Mouse (Mus musculus) ES-CJ7 (cell line): ENCODE measurements at regions not wholly inside any gene's neighbourhood (a gene's known extent, or its start where the extent isn't known, plus 50 kb on each side); places are given as distances from the start of the nearest gene placed in this dataset.

Source experiments
- DNase-seq: peaks from one replicate; pipeline ENCODE4 v3.0.0; 2011; ENCODE audit warnings: low read depth, low spot score

DNA sequence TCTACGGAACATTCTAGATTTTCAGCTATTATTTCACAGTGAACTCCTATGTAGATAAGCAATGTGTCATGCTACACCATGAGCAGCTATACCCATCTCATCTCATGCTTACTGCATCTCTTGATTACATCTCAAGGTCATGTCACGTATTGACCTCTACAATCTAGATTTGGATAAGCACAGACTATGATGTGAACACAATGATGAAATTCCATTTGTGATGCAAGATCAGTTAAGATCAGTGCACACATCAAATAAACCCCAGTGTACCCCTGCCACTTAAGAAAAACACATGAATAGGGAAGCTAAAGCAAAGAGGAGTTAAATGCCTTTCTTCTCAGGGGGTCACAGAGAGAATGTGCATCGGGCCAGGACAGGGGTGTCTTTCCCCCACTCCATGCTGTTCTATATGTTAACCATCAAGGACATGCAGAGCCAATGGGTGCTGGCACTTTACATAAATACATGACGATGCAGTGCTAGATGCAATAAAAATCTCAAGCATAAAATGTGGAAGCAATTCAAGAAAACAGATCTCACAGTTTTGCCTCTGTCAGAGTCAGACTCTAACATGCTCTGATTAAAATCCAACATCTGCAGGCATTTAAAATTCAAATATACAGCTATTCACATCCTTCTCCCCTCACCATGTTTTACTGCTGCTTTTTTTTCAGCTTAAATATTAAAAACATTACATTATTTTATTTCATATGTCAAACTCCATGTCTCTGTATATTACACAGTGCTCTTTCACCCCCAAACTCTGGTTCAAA, 157.1 kb upstream of the Gm15217 start:
- DNase-seq, result no peak

DNA sequence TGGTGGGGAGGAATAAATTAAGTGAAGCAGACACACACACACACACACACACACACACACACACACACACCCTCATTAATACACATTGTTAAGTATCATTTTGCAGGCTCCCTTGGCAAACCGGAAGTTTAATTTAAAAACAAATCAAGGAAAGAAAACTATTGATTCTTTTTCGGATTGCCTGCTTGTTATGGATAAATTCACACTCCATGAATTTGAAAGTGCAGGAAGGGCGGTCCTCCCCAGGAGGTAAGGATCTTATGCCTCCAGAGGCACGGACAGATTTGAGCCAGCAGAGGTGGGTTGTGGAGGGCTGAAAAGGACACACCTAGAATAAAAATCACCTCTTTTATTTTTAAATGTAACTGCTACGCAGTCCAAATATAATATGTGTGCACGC, 156.2 kb upstream of the Gm15217 start:
- peak; percentile 62 for DNase-seq

DNA sequence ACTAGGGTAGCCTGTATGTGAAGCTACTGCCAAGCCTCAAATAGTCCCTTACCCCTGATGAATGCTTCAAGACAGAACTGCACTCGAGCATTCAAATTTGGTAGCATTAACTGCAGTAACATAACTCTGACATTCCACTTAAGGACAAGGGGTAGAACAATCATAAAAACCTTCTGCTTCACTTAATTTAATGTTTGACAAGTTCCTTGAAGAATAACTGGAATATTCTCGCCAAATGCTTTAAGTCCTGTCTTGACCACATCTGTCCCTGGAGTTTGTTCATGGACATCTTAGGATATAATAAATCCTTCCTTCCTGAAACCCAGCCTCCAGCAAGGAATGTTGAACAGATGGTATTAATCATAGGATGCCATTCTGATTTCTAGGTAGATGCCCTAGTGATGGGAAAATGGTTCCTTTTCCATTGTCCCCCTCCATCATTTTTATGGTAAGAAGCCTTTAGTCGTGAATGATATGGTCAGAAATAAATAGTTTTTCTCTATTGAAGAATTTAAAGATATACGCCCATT, 154.7 kb upstream of the Gm15217 start:
- DNase-seq, result no peak

DNA sequence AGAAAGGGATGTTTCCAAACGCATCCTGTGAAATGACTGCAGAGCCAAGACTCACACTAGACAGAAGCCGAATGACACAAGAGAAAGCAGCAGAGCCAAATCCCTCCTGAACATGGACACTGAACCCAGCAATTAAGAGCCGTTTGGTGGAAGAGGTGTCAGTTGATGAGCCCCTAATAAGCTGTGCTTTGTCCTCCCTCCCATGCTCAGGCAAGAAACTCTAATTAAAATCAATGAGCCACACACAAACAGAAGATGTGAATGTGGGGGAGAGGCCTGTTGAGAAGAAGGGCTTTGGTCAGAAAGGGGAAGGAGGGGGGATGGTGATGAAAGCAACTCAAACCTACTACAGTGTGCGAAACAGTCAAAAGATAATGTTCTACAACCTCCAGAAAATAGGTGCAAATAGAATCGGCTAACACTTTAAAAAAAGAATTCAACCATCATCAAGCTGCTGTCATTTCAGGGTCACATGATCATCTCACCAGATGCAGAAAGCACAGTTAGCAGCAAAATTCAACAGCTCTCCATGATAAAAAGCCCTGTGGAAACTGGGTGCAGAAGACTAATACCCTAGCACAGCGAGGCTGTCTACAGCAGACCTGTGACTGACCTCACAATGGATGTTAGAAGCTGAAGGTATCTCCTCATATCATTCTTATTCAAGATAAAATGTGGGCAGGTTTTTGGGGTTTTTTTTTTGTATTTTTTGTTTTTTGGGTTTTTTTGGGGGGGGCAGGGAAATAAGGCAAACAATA, 153.2 kb upstream of the Gm15217 start:
- DNase-seq, result no peak

DNA sequence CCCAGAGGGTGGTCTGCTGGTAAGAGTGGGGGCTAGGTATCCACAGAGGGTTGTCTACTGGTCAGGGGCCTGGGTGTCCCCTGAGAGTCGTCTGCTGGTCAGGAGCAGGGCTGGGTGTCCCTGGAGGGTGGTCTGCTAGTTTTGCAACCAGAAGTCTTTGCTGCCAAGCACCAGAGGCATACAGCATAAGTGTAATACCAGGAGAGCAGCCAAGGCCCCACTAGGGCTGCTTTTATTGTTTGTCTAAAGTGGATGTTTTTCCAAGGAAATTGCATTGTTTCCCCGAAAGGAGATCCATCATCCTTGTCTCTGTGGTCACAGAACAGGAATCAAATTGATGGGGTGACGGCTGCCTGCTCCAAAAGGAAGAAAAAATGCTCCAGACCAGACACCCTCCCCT, 145.2 kb upstream of the Gm15217 start:
- no peak for DNase-seq

DNA sequence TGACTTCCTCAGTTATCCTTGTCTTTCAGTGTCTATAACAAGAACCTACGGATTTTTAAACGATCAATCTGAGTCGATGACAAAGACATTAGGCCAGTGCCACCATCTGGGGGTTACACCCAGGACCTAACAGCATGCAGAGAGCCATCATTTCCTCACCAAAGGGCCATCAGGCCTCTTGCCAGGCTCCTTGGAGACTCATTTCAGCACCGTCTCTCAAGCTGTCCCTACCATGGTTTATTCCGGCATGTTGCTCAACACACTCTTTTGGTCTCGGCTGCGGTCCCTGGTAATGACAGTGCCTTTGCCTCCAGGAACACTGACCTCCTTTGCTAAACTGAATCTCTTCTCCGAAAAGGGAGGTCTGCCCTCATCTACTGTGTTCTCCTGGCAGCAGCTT, 144.4 kb upstream of the Gm15217 start:
- DNase-seq, result no peak

DNA sequence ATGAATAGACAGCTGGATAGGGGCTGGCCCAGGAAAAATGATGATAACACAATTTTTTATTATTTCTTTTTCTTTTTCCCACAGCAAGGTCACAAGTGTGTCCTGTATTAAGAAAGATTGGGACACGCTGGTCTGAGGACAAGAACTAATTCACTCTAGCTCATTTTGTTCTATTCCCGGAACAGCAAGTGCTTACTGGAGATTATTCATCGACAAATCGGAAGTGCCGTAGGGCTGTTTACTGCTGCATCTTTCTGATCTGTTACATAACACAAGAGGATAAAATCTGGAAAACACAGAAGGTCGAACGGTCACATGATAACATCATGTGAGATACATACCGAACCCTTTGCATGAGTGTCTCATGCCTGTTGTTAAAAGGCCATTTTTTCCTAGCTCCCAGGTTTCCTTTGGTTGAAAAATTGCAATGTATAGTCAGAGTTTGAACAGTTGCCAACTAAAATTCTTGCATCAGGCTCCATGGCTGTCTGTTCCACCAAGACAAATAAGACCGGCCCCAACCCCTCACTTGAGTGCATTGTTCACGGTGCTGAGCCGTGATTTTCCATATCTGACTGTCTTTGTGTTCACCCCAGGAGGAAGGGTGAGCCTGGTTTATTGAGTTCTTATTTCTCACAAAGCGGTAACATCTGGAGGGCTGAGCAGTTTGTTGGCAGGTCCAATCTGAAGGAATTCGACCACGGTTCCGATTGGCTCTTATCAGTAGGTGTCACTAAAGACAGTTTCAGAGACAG, 139.0 kb upstream of the Gm15217 start:
- DNase-seq, result no peak

DNA sequence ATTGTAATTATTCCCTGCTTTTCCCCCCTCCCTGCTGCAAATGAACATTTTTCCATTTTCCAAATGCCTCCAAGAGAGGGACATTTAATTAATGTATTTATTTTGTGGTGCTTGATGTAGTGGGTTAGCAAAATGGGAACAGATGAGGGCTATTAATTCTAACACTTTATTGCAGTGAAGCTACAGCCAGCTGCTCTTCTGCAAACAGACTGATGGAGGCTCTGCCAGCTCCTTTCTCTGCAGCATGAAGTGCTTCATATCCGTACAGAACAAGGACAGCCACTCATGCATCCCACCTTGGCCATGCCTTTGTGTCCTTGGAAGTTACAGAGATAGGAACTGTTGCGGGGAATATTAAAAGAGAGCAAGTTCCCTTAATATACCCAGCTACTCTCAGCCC, 138.3 kb upstream of the Gm15217 start:
- no peak for DNase-seq

DNA sequence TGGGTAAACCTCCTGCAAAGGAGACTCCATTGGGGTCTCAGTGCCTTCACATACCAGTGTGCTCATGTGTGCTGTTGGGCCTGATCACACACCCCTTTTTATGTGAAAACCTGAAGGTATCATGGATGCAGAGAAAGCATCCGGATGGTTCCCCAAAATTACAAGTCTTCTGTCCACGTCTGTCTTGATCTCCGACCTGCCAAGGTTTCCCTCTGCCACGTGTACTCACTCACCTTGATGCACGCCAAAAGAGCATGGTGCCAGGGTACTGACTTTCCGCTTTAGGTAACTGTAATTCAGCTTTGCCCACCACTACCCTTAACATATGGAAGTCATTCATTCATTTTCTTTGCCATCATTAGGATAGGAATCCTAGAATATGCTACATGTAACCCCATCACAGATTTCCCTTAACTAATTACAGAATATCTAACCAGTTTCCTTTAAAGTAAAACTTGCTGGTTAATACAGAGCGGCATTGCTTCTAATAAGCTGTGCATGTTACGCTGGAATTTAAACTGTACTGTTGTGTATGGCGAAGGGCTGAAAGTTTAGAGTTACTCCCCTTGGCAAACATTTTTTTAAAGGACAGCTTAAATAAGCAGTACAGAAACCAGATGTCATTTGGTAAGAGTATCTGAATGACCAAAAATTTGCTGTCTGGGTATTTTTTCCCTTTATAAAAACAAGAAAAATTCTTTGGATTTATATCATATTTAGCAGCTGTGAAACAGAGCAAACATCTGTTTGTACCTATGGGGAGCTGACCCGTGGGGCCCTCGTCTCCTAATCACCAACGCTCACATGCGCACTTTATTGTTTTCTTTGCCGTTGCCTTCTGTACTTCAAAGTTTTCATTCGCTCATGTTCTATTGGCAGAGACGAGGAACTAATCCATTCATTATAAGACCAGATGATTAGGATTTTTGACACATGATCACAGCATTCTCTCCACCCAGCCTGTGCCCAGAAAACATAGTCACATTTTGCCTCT, 131.4 kb upstream of the Gm15217 start:
- DNase-seq, result no peak

DNA sequence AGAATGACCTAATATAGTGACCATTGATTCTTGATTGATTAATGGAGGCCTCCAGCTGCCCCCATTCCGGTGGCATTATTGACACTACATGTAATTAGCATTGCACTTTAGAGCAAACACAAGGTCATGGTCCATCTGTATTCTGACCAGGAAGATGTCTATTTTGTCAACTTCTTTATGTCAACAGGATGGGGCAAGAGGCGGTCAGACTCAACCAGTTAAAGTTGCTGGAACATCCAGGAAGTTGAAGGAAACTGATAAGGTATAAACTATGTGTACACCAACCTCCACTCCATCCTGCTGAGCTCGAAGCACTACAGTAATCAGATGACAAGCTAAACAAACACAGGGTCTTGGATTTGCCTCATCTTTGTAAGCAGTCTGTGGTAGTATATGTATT, 130.1 kb upstream of the Gm15217 start:
- no peak for DNase-seq

DNA sequence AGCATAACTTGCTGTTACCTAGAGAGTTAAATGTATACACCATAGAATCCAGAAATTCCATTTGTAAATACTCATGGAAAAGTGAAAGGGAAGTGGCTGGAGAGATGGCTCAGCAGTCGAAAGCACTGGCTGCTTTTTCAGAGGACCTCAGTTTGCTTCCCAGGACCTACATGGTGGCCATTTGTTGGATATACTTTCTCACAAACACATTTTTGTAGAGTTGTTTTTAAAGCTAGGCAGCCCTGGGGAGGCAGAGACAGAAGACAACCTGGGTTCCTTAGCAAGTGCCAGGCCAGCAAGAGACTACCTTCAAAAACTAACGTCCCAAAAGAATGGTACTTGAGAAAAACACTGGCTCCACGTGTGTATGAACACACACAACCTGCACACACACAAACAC, 124.0 kb upstream of the Gm15217 start:
- no peak for DNase-seq

DNA sequence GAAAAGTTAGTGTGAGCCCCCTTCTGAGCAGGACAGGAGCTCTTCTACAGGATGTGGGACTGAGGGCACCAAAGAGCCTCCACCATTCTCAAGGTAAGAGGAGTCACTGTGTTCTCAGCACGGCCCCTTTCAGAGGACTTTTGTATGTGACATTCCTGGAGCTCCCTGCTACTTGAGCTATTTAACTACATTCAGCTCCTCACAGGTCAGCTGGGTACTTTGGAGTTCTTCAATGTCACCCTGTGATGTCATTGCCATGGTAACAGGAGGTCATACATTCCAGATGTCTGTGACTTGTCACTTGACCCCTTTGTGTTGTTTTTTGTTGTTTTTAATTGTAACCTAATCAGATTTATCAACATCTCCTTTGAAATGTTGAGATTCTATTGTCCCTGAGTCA, 122.9 kb upstream of the Gm15217 start:
- peak; percentile 41 for DNase-seq

DNA sequence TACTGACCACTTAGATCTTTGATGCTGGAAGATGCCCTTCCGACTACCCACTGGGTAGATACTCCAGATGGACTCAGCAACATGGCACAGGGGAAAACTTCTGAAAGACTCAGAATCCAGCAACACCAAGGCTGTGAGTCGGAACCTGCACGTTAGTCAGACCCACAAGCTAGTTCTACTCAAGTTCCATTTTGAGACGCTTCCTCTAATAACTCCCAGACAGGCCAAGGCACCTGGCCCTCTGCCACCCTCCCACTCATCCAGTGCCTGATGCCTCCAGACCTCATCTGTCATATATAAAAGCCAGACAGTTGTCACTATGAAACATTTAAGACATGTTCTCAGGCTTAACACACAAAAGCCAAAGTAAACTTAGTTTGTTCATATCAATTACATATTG, 121.9 kb upstream of the Gm15217 start:
- no peak for DNase-seq

DNA sequence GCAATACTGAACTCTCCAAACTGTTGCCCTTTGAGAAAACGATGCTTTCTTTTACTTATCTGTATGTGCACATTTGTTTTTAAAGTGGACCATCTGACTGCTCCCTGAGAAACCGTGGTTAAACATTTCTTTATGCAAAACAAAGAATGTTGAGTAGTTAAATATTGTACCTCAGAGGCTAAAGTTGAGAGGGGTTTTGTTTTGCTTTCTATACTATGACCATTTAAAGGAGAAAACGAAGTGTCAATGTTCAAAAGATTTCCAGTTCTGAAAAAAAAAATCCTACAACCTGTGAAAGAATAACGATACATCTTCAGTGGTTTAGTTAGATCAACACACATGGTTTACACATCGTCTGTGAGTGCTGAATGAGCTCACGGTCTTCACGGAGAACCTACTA, 120.7 kb upstream of the Gm15217 start:
- DNase-seq, result no peak

DNA sequence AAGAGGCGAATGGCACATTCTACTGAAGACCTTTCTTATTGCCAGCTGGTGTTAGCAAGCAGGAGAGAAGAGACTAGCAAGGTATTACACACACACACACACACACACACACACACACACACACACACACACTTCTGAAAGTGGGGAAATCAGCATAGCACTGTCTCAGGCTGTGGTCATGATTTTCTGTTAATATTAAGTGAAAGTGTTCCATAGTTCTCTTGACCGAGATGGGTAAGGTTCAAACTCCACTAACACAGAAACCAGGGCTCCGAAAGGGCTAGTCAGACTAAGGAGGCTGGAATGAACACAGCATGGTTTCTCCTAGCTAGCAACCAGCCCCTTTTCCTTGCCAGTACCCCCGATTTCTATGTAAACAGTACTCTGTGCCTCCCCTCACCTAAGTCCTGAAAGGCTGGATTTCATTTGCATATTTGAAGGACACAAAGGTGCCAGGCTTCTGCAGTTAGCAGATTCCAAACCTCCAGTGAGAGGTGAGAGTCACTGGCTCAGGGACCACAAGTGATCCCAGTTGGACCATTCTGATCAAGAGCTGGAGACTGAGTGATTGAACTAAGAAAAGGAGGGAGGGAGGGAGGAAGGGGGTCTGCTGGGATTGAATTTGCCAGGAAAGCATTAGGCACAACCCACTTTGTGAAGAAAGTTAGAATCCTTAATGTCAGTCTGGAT, 118.8 kb upstream of the Gm15217 start:
- peak; percentile 12 for DNase-seq

DNA sequence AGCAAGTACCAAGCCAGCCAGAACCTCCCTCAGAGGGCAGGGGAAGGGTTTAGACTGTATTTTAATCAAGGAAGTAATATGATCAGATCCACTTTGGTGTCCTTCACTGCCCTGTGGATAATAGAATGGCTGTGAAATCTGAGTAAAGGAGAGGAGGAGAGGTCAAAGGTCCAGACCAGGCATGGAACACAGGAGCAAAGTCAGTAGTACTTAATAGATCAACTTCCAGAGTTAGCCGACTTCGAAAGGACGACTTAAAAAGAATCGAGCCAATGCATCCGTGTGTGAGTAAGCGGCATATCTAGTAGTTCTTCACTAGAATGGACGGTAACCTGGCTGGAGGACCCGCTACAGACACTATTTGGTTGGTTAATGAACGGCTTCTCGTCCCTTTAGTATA, 103.8 kb upstream of the Gm15217 start:
- DNase-seq, result no peak

DNA sequence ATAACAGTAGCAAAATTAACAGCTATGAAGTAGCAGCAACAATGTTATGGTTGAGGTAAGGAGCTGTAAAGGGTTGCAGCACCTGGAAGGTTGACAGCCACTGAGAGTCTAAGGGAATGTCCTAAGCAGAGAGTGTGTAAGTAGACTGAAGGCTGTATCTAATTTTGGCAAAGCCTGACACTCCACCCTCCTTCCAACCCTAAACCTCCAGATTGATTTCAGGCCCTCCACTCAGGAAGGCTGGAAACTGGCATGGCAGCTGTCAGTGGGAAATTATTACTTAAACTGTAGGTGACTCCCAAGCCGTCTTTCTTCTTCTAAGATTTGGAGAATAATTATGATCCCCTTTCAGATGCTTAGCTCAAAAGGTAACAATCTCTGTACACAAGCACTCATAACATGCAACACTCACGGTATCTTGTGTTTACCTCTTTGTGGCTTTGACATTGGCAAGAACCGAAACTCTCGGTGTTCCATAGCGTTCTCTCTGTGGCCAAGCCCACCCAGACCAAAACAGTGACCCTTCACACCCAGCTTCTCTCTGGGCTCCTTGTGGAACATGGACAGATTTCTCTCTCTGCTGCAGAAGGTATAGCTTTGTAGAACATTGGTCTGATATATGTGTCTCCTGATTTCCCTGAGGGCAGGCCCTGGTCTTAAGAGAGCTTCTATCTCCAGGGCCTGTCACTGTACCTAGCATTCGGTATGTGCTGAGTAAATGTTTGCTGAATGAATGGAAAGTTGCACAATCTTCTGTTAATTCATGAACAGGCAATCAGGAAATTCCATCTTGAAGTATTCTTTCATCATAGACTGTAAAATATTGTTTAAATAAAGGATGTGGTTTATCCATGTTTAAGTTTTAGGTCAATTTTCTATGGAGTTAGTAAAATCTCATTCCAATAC, 102.0 kb upstream of the Gm15217 start:
- no peak for DNase-seq

DNA sequence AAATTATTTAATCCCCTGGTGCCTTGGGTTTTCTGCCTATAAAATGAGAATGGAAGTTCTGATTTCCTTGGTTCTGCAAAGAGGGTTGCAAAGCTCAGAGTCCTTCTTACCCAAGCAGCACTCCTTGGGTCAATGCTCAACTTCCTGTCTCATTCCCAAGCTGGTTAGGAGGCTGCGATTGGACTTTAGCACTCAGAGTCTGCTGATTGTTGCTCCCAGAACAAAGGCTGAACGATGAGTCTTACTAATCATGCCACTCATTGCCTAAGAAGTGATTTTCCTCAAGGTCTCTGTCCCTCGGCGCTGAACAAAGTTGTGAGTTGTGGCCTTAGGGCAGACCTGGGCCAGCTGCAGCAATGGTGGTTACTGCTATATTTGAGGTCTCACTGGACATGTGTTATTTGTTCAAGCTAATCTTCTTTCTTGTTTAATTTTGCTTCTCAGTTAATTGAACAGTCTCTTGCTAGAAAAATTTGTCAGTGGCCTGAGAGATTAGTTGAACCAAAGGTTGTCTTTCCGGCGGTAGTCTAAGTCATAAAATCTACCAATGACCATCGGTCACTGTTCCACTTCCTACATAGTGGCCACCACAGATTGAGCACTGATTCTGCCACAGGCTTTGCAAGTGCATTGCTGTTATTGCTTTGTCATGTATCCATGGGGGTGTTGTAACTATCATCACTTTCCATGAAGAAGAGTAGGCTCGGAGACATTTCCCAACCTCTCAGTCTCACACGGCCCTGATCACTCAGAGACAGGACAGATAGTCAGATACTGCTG, 101.2 kb upstream of the Gm15217 start:
- DNase-seq, result no peak

DNA sequence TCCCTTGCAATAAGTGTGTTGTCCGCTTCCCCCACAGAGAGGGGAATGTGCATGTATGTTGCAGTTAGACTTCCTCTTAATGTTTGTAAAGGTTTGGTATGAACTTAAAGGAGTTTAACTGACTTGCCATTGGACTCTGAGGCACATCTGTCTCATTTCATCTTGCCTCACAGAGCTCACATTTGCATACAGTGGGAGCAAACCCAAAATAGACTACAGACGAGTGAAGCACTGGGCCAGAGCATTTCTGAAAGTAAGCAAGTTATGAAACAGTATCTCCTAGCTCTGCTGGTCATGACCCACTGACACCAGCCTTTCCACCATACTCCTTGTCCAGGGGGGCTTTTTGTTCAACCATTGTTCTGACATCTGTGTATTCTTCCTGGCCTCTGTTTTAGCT, 86.8 kb upstream of the Gm15217 start:
- DNase-seq, result no peak
